Mouse (Mus musculus) limb, embryonic 10.5 days (tissue): ENCODE results near the gene Pla2g3. TPM values are rescaled to one million over a fixed set of nuclear protein-coding genes. Genes with fewer than 3 reads are reported as not detected.

ENCODE experiments used
- DNase-seq: peaks from one replicate; pipeline ENCODE4 v3.0.0-alpha.2; 2017; ENCODE audit warnings: low spot score
- H3K27ac ChIP-seq: fragments of 300-500 bp; sonication (generic); 2 replicates; pipeline ENCODE4 v1.5.1; 2016; ENCODE audit warnings: mild to moderate bottlenecking
- H3K27me3 ChIP-seq: fragments of 300-500 bp; sonication (generic); 2 replicates; pipeline ENCODE4 v1.6.1; 2016; ENCODE audit warnings: low read depth, mild to moderate bottlenecking; ENCODE audit not compliant: poor library complexity, severe bottlenecking
- H3K36me3 ChIP-seq: fragments of 300-500 bp; sonication (generic); 2 replicates; pipeline ENCODE4 v1.6.1; 2016; ENCODE audit warnings: mild to moderate bottlenecking, moderate library complexity
- H3K4me1 ChIP-seq: fragments of 300-500 bp; sonication (generic); 2 replicates; pipeline ENCODE4 v1.6.1; 2016
- H3K4me3 ChIP-seq: fragments of 300-500 bp; sonication (generic); 2 replicates; pipeline ENCODE4 v1.5.1; 2016; ENCODE audit warnings: mild to moderate bottlenecking, moderate library complexity
- H3K9me3 ChIP-seq: fragments of 300-500 bp; sonication (generic); replicated peaks from 2 replicates; pipeline ENCODE4 v1.6.1; 2016; ENCODE audit warnings: mild to moderate bottlenecking
- WGBS: fragments of 180-500 bp; shearing (Covaris S2); methylation state at CpG from one replicate; pipeline ENCODE4 v1.1.7; 2016; 5-methylcytosine and 5-hydroxymethylcytosine counted together
- polyA plus RNA-seq: library from polyadenylated mRNA; unstranded; fragments of >200 nt; fragmentation: Nextera tagmentation; extraction: Ambion mirVana; gene quantifications from 2 replicates; pipeline ENCODE4 v1.2.1, GENCODE M21; 2016

Pla2g3 gene
- polyA plus RNA-seq, 1 experiment from 2014 or later = 1.5 TPM

DNA sequence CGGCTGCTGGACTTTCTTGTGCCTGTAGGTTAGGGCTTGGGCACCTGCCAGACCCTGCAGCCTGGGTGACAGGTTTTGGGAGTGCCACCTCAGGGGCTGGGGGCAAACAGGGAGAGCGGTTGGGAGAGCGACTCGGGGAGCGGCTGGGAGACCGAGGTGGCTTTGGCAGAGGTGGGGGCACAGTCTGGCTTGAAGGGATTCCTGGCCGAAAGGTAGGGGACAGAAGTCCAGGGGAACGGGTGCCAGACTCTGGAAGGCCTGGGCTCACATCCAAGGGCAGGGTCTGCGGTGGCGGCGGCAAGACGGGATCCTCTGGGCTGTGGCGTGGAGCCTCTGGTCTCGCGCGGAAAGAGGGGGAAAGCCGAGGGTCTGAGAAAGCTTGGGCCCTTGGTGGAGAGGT, 14.0 kb downstream of the Pla2g3 start:
- Histone ChIP-seq H3K4me1 (no peaks in the 10 kb centered on the region), H3K9me3 (no peaks in the 10 kb centered on the region), H3K36me3 (no peaks in the 10 kb centered on the region), H3K27me3 (peaks cover 9% of the 10 kb centered on the region; the same call in 1 of the 2 replicates), H3K27ac (no peak overlapping the region), H3K4me3 (no peak overlapping the region)
- DNase-seq = no peak
- WGBS = 77% methylated on average over 17 of the region's 17 CpGs

DNA sequence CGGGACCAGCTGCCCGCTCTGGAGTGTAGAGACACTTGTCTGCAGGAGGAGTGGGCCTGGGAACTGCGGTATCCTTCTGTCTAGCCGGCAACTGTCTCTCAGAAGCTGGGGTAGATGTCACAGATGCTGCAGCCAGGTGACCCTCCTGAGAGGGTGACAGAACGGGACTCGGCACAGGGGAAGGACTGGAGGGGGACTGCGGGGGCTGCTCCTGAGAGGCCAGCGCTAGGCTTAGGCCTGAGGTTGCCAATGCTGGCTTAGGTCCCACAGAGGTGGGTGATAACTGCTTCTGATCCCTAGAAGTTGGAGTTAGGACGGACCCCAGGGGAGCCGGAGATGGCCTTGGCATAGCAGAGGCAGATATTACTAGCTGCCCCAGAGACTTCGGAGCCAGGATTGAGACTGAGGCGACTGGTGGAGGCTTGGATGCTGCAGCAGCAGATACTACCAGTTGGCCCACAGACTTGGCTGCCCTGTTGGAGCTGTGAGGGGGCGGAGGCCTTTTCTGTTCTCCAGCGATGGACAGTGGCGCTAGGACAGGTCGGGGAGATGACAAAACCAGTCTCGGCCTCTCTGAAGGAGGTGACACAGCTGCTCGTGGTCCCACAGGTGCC, 14.5 kb downstream of the Pla2g3 start:
- DNase-seq = no peak
- Histone ChIP-seq H3K27ac (no peak overlapping the region), H3K27me3 (peaks cover 9% of the 10 kb centered on the region; the same call in 1 of the 2 replicates), H3K4me3 (no peak overlapping the region), H3K36me3 (no peaks in the 10 kb centered on the region), H3K4me1 (no peaks in the 10 kb centered on the region), H3K9me3 (no peaks in the 10 kb centered on the region)
- WGBS = 81% methylated on average over 18 of the region's 18 CpGs

DNA sequence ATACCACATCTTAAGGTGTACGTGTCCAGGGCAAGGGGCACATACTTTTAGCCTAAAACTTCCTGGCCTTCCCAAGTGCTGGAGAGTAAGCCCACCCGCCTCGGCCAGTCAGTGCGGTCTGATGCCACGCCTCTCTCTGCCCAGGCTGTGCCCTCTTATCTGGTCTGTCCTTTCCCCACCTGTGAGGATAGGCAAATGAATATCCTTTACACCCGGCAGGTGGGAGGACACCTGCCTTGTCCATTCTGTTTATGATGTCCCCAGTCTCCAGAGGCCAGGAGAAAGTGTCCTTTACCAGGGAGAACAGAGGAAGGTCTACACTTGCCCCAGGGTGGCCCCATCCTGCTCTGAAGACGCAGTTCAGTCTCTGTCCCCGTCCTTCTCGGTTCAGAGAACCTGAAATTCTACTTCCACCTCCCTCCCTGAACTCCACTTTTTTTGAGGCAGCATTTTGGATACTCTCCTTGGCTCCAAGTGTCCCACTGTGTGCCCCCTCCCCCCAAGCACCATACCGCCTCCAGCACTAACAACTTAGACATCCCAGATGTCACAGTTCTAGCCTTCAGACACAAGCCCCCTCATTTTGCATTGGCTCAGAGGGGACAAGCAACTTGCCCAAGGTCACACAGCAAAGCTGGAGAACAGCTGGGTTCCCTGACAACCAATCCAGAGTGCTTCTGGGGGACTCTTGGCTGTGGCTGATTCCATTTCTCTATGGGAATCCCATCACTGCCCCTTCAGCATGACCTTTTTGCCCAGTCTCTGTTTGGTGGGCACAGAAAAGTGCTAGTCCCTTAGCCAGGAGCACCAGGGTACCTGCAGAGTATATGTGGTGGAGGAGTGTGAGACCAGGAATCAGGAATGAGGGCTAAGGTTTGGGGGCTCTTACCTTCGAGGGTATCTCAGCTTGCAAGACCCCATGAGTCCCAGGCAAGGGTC, 15.9 kb downstream of the Pla2g3 start:
- H3K4me3 ChIP-seq = no peak overlapping the region
- H3K9me3 ChIP-seq = no peaks in the 10 kb centered on the region
- H3K27ac ChIP-seq = no peak overlapping the region
- peaks cover 15% of the 10 kb centered on the region; the same call in 1 of the 2 replicates for H3K27me3 ChIP-seq
- H3K36me3 ChIP-seq = no peaks in the 10 kb centered on the region
- H3K4me1 ChIP-seq = no peaks in the 10 kb centered on the region
- 71% methylated on average over 11 of the region's 11 CpGs for WGBS
- DNase-seq = no peak

DNA sequence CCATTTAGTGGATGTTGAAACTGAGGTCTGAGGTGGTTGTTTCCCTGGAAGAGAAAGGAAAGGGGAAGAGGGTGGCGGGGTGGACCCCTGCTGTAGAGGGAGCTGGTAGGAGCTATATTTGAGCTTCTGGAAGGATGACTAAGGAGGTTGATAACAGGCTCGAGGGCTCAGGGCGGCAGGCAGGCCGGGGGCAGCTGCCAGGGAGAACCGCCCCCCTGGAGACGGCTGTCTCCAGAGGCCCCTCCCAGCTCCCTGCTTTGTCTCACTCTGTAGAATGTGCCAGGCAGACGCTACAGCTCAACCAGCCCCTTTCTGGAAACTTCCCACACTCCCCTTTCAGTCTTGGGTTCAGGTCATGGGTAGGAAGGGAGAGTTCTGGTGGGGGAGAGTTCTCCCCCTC, 20.1 kb downstream of the Pla2g3 start:
- no peaks in the 10 kb centered on the region for H3K4me1 ChIP-seq
- 0 out of 2 replicates have a peak, but pooled peaks cover 10% of the 10 kb centered on the region for H3K27me3 ChIP-seq
- DNase-seq = no peak
- H3K4me3 ChIP-seq = no peak overlapping the region
- no peaks in the 10 kb centered on the region for H3K9me3 ChIP-seq
- H3K36me3 ChIP-seq = no peaks in the 10 kb centered on the region
- no peak overlapping the region for H3K27ac ChIP-seq
- 60% methylated on average over 7 of the region's 7 CpGs for WGBS

DNA sequence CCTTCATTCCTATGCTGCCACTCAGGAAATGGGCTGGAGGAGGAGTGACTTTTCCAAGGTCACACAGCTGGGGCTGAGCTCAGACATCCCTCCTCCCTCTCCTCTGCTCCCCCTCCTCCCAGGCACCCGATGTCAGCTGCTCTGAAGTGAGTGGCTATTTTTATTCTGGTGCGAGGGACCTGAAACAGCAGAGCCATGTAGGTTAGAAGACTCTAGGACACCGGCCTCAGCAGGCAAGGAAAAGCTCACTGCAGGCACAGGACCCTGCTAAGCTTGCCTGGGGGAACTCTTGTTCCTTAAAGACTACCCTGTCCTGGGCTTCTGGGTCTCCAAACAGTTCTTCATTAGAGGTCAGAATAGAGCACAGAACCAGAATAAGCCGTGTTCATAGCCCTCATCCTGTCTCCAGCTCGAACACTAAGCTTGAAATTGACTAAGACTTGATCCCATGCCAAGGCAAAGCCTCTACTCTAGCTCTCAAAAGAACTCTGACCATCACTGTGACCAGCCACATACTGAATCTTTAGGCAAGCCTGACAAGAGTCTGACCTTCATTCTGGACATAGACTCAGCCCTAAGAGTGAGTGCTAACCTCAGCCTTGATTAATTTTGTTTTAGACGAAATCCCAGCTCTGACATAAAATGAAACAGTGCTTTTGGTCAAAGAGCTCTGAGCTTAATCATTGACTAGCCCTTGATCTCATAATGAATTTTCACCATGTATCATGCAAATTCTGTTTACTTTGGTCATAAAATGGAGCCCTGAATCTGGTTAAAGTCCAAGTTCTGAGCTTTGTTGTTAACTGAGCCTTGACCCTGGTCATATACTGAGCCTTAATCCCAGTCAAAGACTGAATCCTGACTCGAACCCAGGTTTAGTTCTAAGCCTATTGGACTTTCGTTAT, 21.3 kb downstream of the Pla2g3 start:
- DNase-seq = no peak
- 0 out of 2 replicates have a peak, but pooled peaks cover 10% of the 10 kb centered on the region for H3K27me3 ChIP-seq
- H3K4me1 ChIP-seq = no peaks in the 10 kb centered on the region
- WGBS = 77% methylated on average over 8 of the region's 8 CpGs
- H3K9me3 ChIP-seq = no peaks in the 10 kb centered on the region
- H3K36me3 ChIP-seq = no peaks in the 10 kb centered on the region
- H3K4me3 ChIP-seq = no peak overlapping the region
- no peak overlapping the region for H3K27ac ChIP-seq

DNA sequence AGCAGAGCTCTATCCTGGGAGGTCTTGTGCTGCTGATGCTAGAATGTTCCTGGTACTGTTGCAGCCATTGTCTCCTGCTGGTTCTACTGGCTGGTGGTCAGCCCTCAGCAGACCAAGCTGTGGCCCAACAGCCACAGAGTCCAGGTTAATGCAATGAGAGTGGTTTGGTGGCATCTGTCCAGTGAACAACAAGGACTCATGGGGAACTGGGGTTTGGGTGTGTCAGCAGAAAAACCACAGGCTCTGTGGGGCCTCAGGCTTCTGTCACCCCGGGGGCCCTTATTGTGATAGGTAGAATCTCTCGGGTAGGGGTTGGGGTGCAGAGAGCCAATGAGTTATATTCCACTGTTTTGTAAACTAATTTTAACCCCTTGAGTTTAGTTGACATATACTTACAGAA, 22.2 kb downstream of the Pla2g3 start:
- no peak overlapping the region for H3K27ac ChIP-seq
- H3K4me1 ChIP-seq = peaks cover 5% of the 10 kb centered on the region; the same call in 1 of the 2 replicates
- no peaks in the 10 kb centered on the region for H3K9me3 ChIP-seq
- 97% methylated on average over 2 of the region's 2 CpGs for WGBS
- peaks cover 15% of the 10 kb centered on the region for H3K27me3 ChIP-seq
- no peak for DNase-seq
- H3K4me3 ChIP-seq = no peak overlapping the region
- no peaks in the 10 kb centered on the region for H3K36me3 ChIP-seq

DNA sequence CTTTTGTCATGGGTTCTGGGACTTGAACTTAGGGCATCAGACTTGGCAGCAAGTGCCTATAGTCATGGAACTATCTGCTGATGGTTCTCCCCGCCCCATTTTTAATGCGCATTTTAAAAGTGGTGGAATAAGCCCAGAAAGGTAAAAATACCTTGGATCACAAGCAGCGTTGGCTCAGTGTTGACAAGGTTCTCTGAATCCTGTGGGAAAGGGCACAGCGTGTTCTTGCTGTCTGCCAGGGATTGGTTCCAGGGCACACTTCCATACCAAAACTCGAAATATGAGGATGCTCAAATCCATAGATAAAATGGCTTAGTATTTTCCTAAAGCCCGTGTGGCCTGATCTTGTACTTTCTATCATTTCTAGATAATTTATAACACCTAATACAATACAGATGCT, 25.2 kb downstream of the Pla2g3 start:
- no peak overlapping the region for H3K4me3 ChIP-seq
- 89% methylated on average over 6 of the region's 6 CpGs for WGBS
- no peak overlapping the region for H3K27ac ChIP-seq
- peaks cover 19% of the 10 kb centered on the region for H3K4me1 ChIP-seq
- DNase-seq = no peak
- H3K27me3 ChIP-seq = peaks cover 45% of the 10 kb centered on the region
- H3K9me3 ChIP-seq = no peaks in the 10 kb centered on the region
- H3K36me3 ChIP-seq = no peaks in the 10 kb centered on the region

DNA sequence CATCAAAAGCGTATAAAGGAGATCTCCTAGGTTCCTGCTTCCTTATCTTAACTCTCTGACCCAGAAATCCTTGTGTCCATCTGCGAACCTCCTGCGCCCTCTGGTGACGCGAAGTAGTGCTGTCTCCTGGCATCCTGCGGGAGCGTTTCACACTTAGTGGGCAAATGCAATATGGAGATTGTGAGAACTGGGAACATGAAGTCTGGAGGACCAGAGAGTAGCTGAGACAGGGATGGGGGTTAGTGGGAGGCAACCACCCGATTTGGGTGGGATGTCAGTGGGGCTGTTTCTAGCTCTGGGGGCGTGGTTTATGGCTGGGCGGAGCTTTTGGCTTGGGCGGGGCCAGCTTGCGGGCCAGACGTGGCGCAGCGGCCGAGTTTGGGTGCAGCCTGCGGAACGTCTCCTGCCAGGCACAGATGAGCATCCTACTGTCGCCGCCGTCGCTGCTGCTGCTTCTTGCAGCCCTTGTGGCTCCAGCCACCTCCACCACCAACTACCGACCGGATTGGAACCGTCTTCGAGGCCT, 26.5 kb downstream of the Pla2g3 start, which contains the start of gene Selenom:
Gene Selenom, plus strand, starts transcription at position 156 of the 526 bp plus-strand sequence.
- Histone ChIP-seq H3K9me3 (no peaks in the 10 kb centered on the region), H3K27ac (peak within 1 kb of the TSS; percentile 75), H3K36me3 (peaks cover 6% of the 10 kb centered on the region; the same call in 1 of the 2 replicates), H3K27me3 (peaks cover 44% of the 10 kb centered on the region), H3K4me3 (peak within 1 kb of the TSS; percentile 61), H3K4me1 (peaks cover 19% of the 10 kb centered on the region)
- DNase-seq = peak; percentile 85
- under 1% methylated on average over 26 of the region's 26 CpGs for WGBS

DNA sequence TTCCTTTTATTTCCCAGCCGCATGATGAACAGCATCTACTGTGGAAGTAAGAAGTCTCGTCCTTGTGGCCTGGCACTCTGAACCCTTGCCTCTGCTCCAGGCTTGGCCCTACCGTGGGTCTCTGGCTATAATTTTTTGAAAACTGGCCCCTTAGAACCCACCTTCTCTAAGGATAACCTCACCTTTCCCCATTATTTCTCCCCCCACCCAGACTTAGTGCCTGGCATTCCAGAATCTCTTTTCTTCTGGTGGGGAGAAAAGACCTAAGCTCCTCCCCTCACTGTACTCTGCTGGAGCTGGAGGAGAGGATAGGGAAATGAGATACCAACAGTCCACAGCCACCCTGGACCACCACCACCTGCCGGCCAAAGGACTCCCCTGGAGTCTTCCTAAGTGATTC, 27.1 kb downstream of the Pla2g3 start:
- Histone ChIP-seq H3K4me1 (peaks cover 19% of the 10 kb centered on the region), H3K27ac (peak overlapping the region; percentile 75), H3K36me3 (peaks cover 12% of the 10 kb centered on the region), H3K27me3 (peaks cover 44% of the 10 kb centered on the region), H3K4me3 (peak overlapping the region; percentile 61), H3K9me3 (no peaks in the 10 kb centered on the region)
- 9% methylated on average over 4 of the region's 4 CpGs for WGBS
- no peak for DNase-seq

DNA sequence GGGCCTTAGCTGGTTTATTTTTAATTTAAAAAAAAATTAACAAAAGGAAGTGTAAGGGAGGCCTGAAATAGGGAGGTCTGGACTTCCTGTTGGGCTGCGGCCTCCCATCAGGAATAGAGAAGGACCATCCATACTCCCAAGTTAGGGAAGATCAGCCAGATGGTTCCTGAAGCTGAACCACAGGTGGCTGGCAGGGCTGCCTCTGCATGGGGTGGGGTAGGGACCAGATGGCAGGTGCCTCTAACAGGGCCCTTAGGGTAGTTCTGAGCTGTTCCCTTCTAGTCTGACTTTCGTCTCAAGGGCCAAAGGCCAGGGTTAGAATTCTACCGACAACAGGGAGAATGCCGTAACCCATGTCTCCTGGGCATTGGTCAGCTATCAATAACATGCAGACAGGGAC, 27.6 kb downstream of the Pla2g3 start:
- H3K9me3 ChIP-seq = no peaks in the 10 kb centered on the region
- peaks cover 16% of the 10 kb centered on the region for H3K36me3 ChIP-seq
- peaks cover 44% of the 10 kb centered on the region for H3K27me3 ChIP-seq
- no peak overlapping the region for H3K27ac ChIP-seq
- 82% methylated on average over 4 of the region's 4 CpGs for WGBS
- H3K4me3 ChIP-seq = peak overlapping the region; percentile 61
- peaks cover 19% of the 10 kb centered on the region for H3K4me1 ChIP-seq
- DNase-seq = no peak

DNA sequence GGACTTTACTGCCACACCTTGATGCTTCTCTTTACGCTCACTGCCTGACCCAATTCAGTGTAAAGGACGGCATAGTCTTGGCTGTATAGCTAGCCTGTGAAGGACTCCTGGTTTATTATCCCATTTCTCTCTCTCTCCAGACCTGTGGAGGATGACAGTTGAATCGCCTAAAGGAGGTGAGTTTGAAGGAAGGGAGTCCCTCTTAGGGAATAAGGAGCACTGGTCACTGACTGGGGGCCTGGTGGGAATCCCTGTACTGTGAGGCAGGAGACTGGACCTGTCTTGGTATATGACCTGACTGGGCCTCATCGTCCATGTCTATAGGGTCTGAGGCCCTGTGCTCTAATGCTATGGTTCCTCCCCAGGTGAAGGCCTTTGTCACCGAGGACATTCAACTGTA, 28.0 kb downstream of the Pla2g3 start:
- peaks cover 19% of the 10 kb centered on the region for H3K4me1 ChIP-seq
- WGBS = 73% methylated on average over 5 of the region's 5 CpGs
- no peaks in the 10 kb centered on the region for H3K9me3 ChIP-seq
- DNase-seq = no peak
- H3K4me3 ChIP-seq = no peak overlapping the region; the same call in 1 of the 2 replicates
- no peak overlapping the region for H3K27ac ChIP-seq
- peaks cover 44% of the 10 kb centered on the region for H3K27me3 ChIP-seq
- H3K36me3 ChIP-seq = peaks cover 21% of the 10 kb centered on the region
